Mouse (Mus musculus): Measurements from ENCODE around the gene Mdh2.

DNA sequence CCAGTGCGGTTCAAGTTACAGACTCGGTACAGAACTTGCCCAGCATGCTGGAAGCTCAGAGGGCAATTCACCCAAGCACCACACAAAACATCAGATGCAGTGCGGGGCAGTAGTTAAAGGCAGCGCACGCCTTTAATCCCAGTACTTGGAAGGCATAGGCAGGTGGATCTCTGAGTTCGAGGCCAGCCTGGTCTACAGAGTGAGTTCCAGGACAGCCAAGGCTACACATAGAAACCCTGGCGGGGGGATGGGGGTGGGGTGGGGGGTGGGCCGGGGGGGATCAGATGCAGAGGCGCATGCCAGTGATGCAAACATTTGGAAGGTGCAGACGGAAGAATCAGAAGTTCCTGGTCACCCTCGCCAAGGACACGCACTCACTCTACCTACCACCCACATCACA is 33.5 kb upstream of the Mdh2 start:
- TF ChIP-seq ZNF384 (IDR thresholded peaks at IDR 0.05; ENCODE audit: low read depth, low read length): no peak
- no peak for TF ChIP-seq ZC3H11A (IDR thresholded peaks at IDR 0.05; ENCODE audit: borderline replicate concordance, low read depth, low read length)

Data from ES-E14 (cell line).